Mouse (Mus musculus) spleen, postnatal 4 days (tissue): ENCODE measurements around the gene Il12a.
"Not testable (repeated sequence)": the region's sequence is repeated elsewhere in the genome, so short reads cannot be mapped to it uniquely, and the experiment has no call there.

Experiments used
- DNase-seq, 2 experiments: peaks; one replicate each; pipeline ENCODE4 v3.0.0; 2022; ENCODE audit warnings: low spot score in 2 of 2

Gene Il12a

GRCm38 (mm10) chr3:68742718-68743471 is 52.5 kb downstream of the Il12a start:
- DNase-seq, result no peak

DNA sequence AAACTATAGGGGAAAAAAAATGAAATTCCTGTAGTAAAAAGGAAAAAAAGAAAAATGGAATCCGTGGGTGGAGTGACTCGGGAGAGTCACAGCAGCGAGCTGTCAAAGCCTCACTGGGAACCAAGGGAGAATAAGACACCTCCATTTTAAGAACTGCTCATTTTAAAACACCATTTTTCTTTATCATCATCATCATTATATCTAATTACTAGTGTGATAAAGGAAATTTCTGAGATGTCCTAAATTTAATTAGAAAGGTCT is 53.0 kb downstream of the Il12a start:
- no peak for DNase-seq

- DNase-seq, result no peak
Measured at GRCm38 (mm10) chr3:68744162-68744561, 53.7 kb downstream of the Il12a start.

- no peak for DNase-seq
Measured at GRCm38 (mm10) chr3:68745033-68745432, 54.6 kb downstream of the Il12a start.

GRCm38 (mm10) chr3:68746282-68746681 is 55.8 kb downstream of the Il12a start:
- DNase-seq, result not testable (repeated sequence)
